Mouse (Mus musculus) liver, postnatal 0 days (tissue): Measurements from ENCODE around the gene Spc24.

Experiments
- CTCF ChIP-seq: sonication (generic); IDR thresholded peaks from 2 replicates; pipeline ENCODE4 v1.5.1; 2016; ENCODE audit warnings: antibody characterized with exemption, low read depth
- EP300 ChIP-seq: IDR thresholded peaks from 2 replicates; pipeline ENCODE4 v1.6.1; 2016; ENCODE audit warnings: antibody characterized with exemption, low read depth, mild to moderate bottlenecking

DNA sequence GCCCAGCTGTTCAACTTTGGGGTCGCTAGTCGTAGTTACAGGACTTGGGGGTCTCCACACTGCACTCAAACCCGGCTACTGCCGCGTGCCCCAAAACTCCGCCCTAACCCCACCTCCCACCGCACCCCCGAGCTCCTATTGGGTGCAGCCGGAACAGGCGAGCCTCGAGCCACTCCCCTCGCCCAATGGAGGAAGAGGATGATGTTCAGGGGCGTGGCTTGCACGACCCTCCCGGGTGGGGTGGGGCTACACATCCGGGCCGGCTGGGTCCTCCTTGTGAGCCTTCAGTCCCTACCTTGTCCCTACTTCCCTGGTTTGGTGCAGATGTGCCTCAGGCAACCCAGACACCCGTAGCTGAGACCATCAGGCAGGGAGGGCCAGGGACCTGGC lies 36.0 kb downstream of the Spc24 start:
- no peak for TF ChIP-seq CTCF
- TF ChIP-seq EP300: no peak
